Mouse (Mus musculus): ENCODE data around the gene Olfr1047. TPM values are rescaled to one million over a fixed set of nuclear protein-coding genes. Genes with fewer than 3 reads are reported as not detected.
"Not testable (repeated sequence)": the region's sequence is repeated elsewhere in the genome, so short reads cannot be mapped to it uniquely, and the experiment has no call there.

Olfr1047 gene
- not detected for total RNA-seq (2021)
- long read RNA-seq, experiment 1 = 0 reads
- long read RNA-seq, experiment 2 = 0 reads

DNA sequence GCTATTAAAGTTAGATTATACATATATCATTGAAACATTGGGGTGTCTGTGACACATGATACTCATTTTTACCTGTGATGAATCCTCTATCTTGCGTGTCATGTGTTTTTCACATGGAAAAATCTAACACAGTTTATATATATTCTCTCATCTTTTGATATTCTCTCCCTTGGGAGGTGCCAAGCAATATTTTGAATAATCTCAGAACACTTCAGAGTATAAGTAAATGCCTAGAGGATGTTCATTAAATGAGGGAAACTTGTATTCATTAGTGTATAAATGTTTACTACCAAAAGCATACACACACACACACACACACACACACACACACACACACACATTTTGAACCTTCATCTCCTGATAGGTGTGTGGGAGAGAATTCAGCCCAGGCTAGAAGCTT is at the start of gene Olfr1047:
Olfr1047 (minus strand) TSS at position 101 of the 400 bp plus-strand sequence.
- no peak for DNase-seq (ENCODE audit: low spot score in 2 of 2)

DNA sequence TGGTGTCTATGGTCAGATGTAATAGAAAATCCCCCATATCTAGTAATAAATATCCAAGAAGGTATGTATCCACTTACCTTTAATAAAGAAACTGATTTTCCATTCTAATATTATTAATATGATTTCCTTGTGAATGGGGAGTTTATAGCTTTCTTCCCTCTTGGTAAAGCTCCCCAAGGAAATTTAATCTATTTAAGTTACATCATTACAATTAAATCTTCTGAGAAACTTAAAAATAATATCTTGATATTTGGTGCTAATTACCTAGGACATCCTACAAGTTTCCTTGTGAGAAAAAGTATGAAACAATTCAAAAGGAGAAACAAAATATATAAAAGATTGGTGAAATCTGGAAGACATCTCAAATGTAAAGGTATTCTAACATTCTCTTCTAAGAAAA is 47.8 kb upstream of the Olfr1047 start, which contains the start of gene Olfr1051:
Olfr1051 (minus strand) TSS at position 101 of the 400 bp plus-strand sequence.
- not testable (repeated sequence) for DNase-seq (ENCODE audit: low spot score in 2 of 2)

DNA sequence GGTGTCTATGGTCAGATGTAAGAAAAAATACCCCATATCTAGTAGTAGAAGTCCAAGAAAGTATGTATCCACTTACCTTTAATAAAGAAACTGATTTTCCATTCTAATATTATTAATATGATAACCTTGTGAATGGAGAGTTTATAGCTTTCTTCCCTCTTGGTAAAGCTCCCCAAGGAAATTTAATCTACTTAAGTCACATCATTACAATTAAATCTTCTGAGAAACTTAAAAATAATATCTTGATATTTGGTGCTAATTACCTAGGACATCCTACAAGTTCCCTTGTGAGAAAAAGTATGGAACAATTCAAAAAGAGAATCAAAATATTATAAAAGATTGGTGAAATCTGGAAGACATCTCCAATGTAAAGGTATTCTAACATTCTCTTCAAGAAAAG is 27.0 kb upstream of the Olfr1047 start, which contains the start of gene Olfr1049:
Olfr1049 (minus strand) TSS at position 101 of the 400 bp plus-strand sequence.
- DNase-seq (ENCODE audit: low spot score in 2 of 2) = not testable (repeated sequence)

DNA sequence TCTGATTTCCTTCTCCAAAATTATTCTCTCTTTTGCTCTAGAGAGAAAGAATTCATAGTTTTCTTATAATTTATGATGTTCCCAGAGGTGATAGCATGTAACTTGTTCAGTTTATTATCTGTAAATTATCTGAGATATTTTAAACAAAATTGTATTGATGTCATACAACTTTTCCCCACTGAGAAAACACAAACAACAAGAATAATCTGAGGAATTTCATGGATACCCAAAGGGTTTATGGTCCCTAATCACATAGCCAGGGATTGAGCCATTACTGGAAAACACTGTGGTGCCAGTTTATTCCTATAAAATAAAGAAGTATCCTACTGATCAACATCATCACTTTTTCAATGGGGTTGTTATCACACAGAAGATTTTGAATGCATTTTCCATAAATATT is 9.0 kb upstream of the Olfr1047 start, which contains the start of gene Olfr1048:
Olfr1048 (minus strand) TSS at position 101 of the 400 bp plus-strand sequence.
- no peak for DNase-seq (ENCODE audit: low spot score in 2 of 2)

- no peak for DNase-seq (ENCODE audit: low spot score in 2 of 2)
These were observed 12.0 kb downstream of the Olfr1047 start, which contains the start of gene Olfr1046 for GRCm38 (mm10) chr2:86219214-86219613. Gene Olfr1046 (minus strand): TSS chr2:86219314.

GRCm38 (mm10) chr2:86202909-86203308 is 28.3 kb downstream of the Olfr1047 start, which contains the start of gene Olfr1045:
Gene Olfr1045 (minus strand): TSS chr2:86203009.
- DNase-seq (ENCODE audit: low spot score in 2 of 2) = no peak

DNA sequence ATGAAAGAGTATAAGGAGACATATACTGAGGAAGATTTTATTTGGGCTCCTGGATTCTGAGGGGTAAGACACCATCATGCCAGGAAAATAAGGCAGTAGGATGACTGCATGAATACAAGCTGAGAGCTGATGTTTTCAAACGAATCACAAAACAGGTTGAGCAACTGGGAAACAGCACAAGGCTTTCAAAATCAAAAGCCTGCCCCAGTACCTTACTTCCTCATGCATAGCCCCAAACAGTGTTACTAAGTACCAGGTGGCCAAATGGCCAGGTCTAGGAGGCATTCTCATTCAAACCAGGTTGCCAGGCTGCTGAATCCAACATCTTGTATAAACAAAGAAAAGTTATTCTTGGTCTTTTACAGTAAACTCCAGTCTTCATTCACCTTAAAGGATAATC is 35.3 kb downstream of the Olfr1047 start:
- DNase-seq (ENCODE audit: low spot score in 2 of 2) = no peak

DNA sequence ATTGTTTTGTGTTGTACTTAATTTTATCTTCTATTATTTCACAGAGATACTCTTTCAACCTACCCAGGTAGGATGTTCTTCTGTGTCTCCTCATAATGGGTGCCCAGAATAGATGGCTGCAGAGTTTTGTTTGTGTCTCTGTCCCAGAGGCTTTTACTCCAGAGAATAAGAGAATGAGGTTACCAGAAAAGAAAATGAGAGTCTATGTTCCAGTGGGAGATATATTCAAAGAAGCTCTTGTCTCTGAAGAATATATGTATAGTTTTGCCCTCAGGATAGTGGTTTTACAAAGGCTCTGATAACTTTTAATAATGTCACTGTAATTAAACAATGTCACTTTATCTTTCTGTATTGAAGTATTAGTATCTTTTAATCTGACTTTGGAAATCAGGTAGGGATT is 45.6 kb downstream of the Olfr1047 start, which contains the start of gene Olfr52:
Olfr52 (minus strand) TSS at position 101 of the 400 bp plus-strand sequence.
- DNase-seq (ENCODE audit: low spot score in 2 of 2) = no peak

DNA sequence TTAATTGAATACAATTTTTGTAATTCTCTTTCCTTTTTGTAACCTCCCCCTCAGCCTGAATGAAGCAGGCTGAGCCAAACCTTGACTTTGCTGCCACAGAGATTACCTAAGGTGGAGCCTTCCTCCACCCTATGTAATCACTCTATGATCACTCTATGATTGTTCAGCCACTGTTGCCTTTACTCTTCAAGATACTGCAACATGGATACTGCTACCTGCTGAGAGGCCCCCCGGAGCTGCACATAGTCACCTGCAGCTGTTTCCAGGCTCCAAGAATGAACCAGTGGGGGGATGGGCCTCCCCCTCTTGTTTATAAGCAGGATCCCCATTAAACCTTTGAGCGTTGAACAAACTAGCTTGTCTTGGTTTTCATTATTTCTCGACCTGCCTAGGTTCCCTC is 51.3 kb downstream of the Olfr1047 start:
- no peak for DNase-seq (ENCODE audit: low spot score in 2 of 2)

DNA sequence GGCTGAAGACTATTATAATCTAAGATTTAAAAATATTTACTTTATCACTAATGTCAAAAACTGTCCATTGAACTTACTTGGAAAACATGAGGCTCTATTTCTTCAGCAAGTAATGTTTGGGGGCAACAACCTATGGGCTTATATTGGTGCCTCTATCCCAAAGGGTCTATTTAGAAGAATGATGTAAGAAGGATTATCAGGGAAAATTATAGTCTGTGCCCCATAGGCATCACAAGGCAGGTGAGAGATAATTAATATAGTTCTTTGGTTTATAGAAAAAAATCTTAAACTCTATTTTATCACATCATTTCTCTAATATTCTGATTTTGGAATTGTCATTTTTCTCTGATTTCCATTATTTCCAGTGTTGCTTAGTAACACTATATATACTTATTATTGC is 53.5 kb downstream of the Olfr1047 start, which contains the start of gene Olfr1044:
Olfr1044 (minus strand) TSS at position 101 of the 400 bp plus-strand sequence.
- no peak for DNase-seq (ENCODE audit: low spot score in 2 of 2)

Other genes starting within 250 kb of the Olfr1047 start
- not detected for gene Olfr1031, start 241.1 kb downstream of the Olfr1047 start, total RNA-seq (2021)
- gene Olfr1032, start 225.9 kb downstream of the Olfr1047 start, total RNA-seq (2021) = not detected
- gene Olfr1033, start 210.8 kb downstream of the Olfr1047 start, total RNA-seq (2021) = 1 to 10 TPM; 3.5 to 4.1 TPM
- gene Olfr1034, start 185.5 kb downstream of the Olfr1047 start, total RNA-seq (2021) = under 1 TPM; 0.10 to 0.27 TPM
- gene Olfr1036, start 157.4 kb downstream of the Olfr1047 start, total RNA-seq (2021) = not detected
- gene Olfr1037, start 144.0 kb downstream of the Olfr1047 start, total RNA-seq (2021) = not detected
- not detected for gene Olfr1039, start 95.5 kb downstream of the Olfr1047 start, total RNA-seq (2021)
- not detected for gene Olfr1040, start 84.7 kb downstream of the Olfr1047 start, total RNA-seq (2021)
- not detected for gene Olfr1042, start 69.6 kb downstream of the Olfr1047 start, total RNA-seq (2021)
- not detected for gene Olfr1043, start 63.9 kb downstream of the Olfr1047 start, total RNA-seq (2021)
- not detected for gene Olfr1044, start 53.6 kb downstream of the Olfr1047 start, total RNA-seq (2021)
- not detected for gene Olfr52, start 45.7 kb downstream of the Olfr1047 start, total RNA-seq (2021)
- not detected for gene Olfr1045, start 28.4 kb downstream of the Olfr1047 start, total RNA-seq (2021)
- not detected for gene Olfr1046, start 12.1 kb downstream of the Olfr1047 start, total RNA-seq (2021)
- not detected for gene Olfr1048, start 8.9 kb upstream of the Olfr1047 start, total RNA-seq (2021)
- not detected for gene Olfr1049, start 26.9 kb upstream of the Olfr1047 start, total RNA-seq (2021)
- gene Olfr1051, start 47.7 kb upstream of the Olfr1047 start, total RNA-seq (2021) = not detected
- not detected for gene Olfr1052, start 61.1 kb upstream of the Olfr1047 start, total RNA-seq (2021)
- gene Olfr1053, start 83.9 kb upstream of the Olfr1047 start, total RNA-seq (2021) = not detected
- gene Olfr1054, start 104.0 kb upstream of the Olfr1047 start, total RNA-seq (2021) = not detected
- not detected for gene Olfr1055, start 118.9 kb upstream of the Olfr1047 start, total RNA-seq (2021)
- gene Olfr1056, start 131.1 kb upstream of the Olfr1047 start, total RNA-seq (2021) = not detected
- not detected for gene Olfr1057, start 147.0 kb upstream of the Olfr1047 start, total RNA-seq (2021)
- gene Olfr1058, start 157.2 kb upstream of the Olfr1047 start, total RNA-seq (2021) = not detected
- not detected for gene Olfr1061, start 182.6 kb upstream of the Olfr1047 start, total RNA-seq (2021)
- not detected for gene Olfr1062, start 195.3 kb upstream of the Olfr1047 start, total RNA-seq (2021)
- not detected for gene Olfr1065, start 219.2 kb upstream of the Olfr1047 start, total RNA-seq (2021)
- gene Olfr1066, start 224.9 kb upstream of the Olfr1047 start, total RNA-seq (2021) = not detected

Data from adrenal gland, adult 18-20 months (tissue).